Mouse (Mus musculus): ENCODE measurements around the gene 6030408B16Rik. TPM values are rescaled to one million over a fixed set of nuclear protein-coding genes. Genes with fewer than 3 reads are reported as not detected.

Gene 6030408B16Rik
- polyA plus RNA-seq, 1 experiment from 2014 or later: 0.17 TPM

DNA sequence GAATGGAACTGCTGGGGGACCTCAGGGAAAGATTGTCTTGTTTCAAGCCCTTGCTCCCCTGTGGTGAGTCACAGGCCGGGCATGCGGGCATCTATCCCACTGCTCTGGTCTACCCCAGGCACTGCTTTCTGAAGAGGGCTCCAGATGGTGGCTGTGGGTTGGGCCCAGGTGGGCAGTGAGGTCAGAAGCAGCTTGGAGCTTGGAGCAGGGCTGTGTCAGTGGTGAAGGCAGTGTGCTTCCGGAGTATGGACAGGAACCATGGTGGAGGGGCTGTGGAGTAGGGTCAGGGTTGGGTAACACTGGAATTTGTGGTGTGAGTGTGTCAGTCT, 36.5 kb downstream of the 6030408B16Rik start:
- H3K4me2 ChIP-seq: no peak overlapping the region
- H3K4me1 ChIP-seq: no peaks in the 10 kb centered on the region
- WGBS (ENCODE audit: insufficient replicate concordance): 69% methylated on average over 3 of the region's 3 CpGs
- H3K27me3 ChIP-seq (replicated peaks): peaks cover 17% of the 10 kb centered on the region
- no peak for ATAC-seq
- H3K27ac ChIP-seq: no peak overlapping the region
- H3K9me3 ChIP-seq (replicated peaks): no peaks in the 10 kb centered on the region
- H3K4me3 ChIP-seq: no peak overlapping the region
- H3K36me3 ChIP-seq: no peaks in the 10 kb centered on the region
- no peak overlapping the region for H3K9ac ChIP-seq

DNA sequence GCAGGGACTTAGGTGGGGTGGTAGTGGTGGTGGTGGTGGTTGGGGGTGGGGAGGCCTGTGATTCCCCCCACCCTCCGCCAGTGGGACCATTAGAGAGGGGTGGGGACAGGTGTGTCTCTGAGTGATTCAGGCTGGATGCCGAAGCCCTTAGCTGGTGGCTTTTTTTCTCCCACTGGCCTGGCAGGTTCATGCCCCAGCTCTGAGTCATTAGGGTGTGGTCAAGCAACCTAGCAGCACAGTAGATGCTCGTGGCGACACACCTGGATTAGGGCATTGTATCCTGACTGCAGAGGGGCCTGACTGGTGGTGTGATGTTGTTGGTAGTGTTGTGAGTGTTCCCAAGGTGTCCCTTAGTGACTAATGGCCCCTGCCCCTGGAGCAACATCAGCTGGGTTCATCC, 38.1 kb downstream of the 6030408B16Rik start:
- Histone ChIP-seq H3K4me1 (peaks cover 5% of the 10 kb centered on the region; the same call in 1 of the 2 replicates), H3K36me3 (no peaks in the 10 kb centered on the region), H3K9ac (no peak overlapping the region), H3K4me2 (no peak overlapping the region), H3K4me3 (no peak overlapping the region), H3K27ac (no peak overlapping the region), H3K9me3 (replicated peaks) (no peaks in the 10 kb centered on the region), H3K27me3 (replicated peaks) (peaks cover 21% of the 10 kb centered on the region)
- ATAC-seq: no peak
- 74% methylated on average over 4 of the region's 4 CpGs for WGBS (ENCODE audit: insufficient replicate concordance)

DNA sequence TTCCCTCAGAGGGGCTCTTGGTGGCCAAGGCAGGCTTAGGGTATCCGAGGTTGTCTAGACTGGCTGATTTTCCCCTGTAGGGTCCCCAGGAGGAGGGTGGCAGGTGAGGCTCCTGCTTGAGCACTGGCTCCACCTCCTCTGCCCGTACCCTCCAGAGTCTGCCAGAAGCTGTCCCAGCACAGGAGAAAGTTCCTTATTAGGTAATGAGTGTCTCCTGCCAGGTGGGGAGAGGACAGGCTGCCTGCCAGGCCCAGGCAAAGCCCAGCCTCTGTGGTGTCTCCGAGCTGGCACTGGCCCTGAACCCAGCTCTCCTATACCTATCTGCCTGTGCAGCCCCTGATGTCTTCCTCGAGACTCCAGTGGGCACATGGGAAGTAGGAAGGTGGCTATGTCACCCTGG, 39.4 kb downstream of the 6030408B16Rik start:
- H3K4me3 ChIP-seq: no peak overlapping the region
- peaks cover 32% of the 10 kb centered on the region for H3K27me3 ChIP-seq (replicated peaks)
- WGBS (ENCODE audit: insufficient replicate concordance): 56% methylated on average over 4 of the region's 4 CpGs
- ATAC-seq: no peak
- H3K36me3 ChIP-seq: no peaks in the 10 kb centered on the region
- H3K4me2 ChIP-seq: no peak overlapping the region
- peaks cover 15% of the 10 kb centered on the region; the same call in 1 of the 2 replicates for H3K4me1 ChIP-seq
- H3K27ac ChIP-seq: no peak overlapping the region
- no peaks in the 10 kb centered on the region for H3K9me3 ChIP-seq (replicated peaks)
- H3K9ac ChIP-seq: no peak overlapping the region

DNA sequence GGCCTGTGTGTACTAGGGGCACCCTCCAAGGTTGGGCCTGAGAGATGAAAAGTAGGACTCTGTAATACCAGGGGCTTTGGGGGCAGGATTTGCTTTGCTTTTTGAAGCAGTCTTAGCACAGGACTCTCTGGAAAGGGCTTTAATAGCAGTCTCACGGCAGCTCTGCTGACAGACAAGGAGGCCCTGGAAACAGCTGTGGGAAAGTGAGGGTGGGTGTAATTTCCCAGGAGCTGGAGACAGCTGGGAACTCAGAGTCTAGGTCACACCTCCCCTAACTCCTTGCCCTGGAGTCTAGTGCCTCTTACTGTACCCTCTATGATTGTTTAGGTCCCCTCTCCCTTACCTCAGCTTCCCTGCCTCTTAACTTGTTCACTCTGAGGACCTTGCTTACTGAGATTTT, 40.2 kb downstream of the 6030408B16Rik start:
- no peak overlapping the region for H3K4me3 ChIP-seq
- peaks cover 32% of the 10 kb centered on the region for H3K27me3 ChIP-seq (replicated peaks)
- H3K9ac ChIP-seq: no peak overlapping the region
- no peak overlapping the region for H3K4me2 ChIP-seq
- no peak overlapping the region for H3K27ac ChIP-seq
- 8% methylated on average over 1 of the region's 1 CpGs for WGBS (ENCODE audit: insufficient replicate concordance)
- no peaks in the 10 kb centered on the region for H3K36me3 ChIP-seq
- H3K4me1 ChIP-seq: peaks cover 17% of the 10 kb centered on the region; the same call in 1 of the 2 replicates
- ATAC-seq: no peak
- H3K9me3 ChIP-seq (replicated peaks): no peaks in the 10 kb centered on the region

DNA sequence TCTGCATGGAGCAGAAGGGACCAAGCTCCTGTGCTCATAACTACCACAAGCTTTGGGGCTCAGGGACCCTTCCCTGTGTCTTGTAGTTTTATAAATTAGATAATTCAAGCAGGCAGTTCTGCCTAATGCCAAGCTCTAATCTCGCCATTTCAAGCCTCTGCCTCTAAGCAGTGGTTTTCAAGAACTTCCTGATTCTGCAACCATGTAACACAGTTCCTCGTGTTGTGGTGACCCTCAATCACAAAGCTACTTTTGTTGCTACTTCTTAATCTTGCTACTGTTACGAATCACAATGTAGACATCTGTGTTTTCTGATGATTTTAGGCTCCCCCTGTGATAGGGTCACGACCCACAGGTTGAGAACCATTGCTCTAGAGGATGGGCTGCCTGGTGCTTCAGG, 40.6 kb downstream of the 6030408B16Rik start:
- no peaks in the 10 kb centered on the region for H3K36me3 ChIP-seq
- H3K9me3 ChIP-seq (replicated peaks): no peaks in the 10 kb centered on the region
- no peak overlapping the region for H3K9ac ChIP-seq
- peaks cover 17% of the 10 kb centered on the region; the same call in 1 of the 2 replicates for H3K4me1 ChIP-seq
- H3K27ac ChIP-seq: no peak overlapping the region
- H3K27me3 ChIP-seq (replicated peaks): peaks cover 32% of the 10 kb centered on the region
- no peak for ATAC-seq
- no peak overlapping the region for H3K4me2 ChIP-seq
- no peak overlapping the region for H3K4me3 ChIP-seq
- WGBS (ENCODE audit: insufficient replicate concordance): 21% methylated on average over 4 of the region's 4 CpGs

DNA sequence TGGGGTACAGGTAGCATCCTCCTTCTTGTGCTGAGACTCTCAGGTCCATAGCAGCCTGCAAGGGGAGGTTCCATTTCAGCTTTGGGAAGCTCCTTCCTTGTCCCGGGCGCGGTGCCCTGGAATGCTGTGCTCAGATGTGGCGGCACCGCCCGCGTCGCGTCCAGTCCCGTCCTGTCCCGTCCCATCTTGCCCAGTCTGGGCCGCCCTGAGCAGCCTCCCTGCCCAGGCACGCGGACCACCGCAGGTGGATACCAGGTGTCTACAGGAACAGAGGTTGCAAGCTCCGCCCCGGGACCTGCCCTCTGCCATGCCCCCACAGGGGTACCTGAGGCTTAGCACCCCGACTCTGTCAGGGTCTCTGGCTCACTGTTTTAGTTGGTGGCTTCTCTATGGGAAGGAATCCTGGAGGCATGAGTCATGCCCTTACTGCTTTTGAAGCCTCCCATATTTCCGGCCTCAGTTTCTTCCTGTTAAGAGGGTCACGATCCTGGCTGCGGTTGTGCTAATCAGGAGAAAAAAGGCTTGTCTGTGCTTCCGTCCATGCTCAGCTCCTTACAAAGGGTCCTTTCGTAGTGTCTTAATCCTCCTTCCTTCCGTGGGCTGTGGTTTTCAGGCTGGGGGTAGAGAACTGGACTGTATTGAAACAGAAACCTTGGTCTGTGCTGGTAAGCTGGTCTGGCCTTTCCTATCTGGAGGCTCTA, 43.6 kb downstream of the 6030408B16Rik start:
- WGBS (ENCODE audit: insufficient replicate concordance): 14% methylated on average over 24 of the region's 24 CpGs

DNA sequence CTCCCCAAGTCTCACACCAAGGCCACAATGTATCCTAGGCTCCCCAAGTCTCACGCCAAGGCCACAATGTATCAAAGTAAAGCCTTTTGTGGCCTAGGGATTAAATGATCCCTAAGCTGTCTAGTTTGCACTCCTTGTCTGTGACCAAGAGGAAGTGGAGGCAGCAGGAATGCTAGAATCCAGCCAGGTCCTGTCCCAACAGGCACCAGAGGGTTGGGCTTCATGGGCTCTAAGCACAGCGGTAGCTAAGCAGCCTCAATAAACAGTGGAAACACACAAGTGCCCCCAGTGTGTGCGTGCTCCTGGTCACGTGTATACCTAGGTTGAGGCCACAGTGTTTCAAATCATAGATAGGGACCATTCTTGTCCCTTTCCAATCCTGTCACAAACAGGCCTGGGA, 45.3 kb downstream of the 6030408B16Rik start:
- 73% methylated on average over 4 of the region's 4 CpGs for WGBS (ENCODE audit: insufficient replicate concordance)
- Histone ChIP-seq H3K9ac (no peak overlapping the region), H3K4me2 (no peak overlapping the region), H3K27me3 (replicated peaks) (peaks cover 16% of the 10 kb centered on the region), H3K36me3 (no peaks in the 10 kb centered on the region), H3K4me3 (no peak overlapping the region), H3K9me3 (replicated peaks) (no peaks in the 10 kb centered on the region), H3K27ac (no peak overlapping the region), H3K4me1 (peaks cover 17% of the 10 kb centered on the region; the same call in 1 of the 2 replicates)
- ATAC-seq: no peak

More for the DNA sequence above, 43.6 kb downstream of the 6030408B16Rik start:
- Histone ChIP-seq H3K27ac (peak overlapping the region; percentile 58; the same call in 1 of the 2 replicates), H3K4me1 (peaks cover 17% of the 10 kb centered on the region; the same call in 1 of the 2 replicates), H3K9me3 (replicated peaks) (no peaks in the 10 kb centered on the region), H3K9ac (no peak overlapping the region), H3K4me2 (peak overlapping the region; percentile 44), H3K4me3 (no peak overlapping the region), H3K36me3 (no peaks in the 10 kb centered on the region), H3K27me3 (replicated peaks) (peaks cover 25% of the 10 kb centered on the region)
- ATAC-seq: peak; percentile 40

DNA sequence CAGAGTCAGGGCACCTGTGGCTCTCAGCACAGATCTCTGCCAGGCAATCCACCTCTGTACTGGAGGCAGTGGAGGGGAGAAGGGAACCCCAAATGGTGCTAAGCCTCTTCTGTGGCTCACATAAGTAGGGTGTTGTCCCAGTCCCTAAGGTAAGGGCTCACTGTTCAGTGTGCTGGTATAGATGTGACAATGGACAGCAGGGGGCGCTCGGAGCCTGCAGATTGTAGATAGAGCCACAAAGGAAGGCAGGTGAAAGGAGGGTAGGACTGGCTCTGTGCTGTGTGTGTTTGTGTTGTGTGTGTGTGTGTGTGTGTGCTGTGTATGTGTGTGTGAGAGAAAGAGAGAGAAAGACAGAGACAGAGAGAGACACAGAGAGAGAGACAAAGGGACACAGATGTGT, 46.5 kb downstream of the 6030408B16Rik start:
- Histone ChIP-seq H3K4me1 (peaks cover 17% of the 10 kb centered on the region; the same call in 1 of the 2 replicates), H3K27ac (no peak overlapping the region), H3K9ac (no peak overlapping the region), H3K4me2 (no peak overlapping the region), H3K27me3 (replicated peaks) (peaks cover 16% of the 10 kb centered on the region; the same call in 1 of the 2 replicates), H3K4me3 (no peak overlapping the region), H3K9me3 (replicated peaks) (no peaks in the 10 kb centered on the region), H3K36me3 (no peaks in the 10 kb centered on the region)
- ATAC-seq: peak; percentile 38; the same call in 1 of the 2 replicates
- WGBS (ENCODE audit: insufficient replicate concordance): 0% methylated on average over 2 of the region's 2 CpGs

DNA sequence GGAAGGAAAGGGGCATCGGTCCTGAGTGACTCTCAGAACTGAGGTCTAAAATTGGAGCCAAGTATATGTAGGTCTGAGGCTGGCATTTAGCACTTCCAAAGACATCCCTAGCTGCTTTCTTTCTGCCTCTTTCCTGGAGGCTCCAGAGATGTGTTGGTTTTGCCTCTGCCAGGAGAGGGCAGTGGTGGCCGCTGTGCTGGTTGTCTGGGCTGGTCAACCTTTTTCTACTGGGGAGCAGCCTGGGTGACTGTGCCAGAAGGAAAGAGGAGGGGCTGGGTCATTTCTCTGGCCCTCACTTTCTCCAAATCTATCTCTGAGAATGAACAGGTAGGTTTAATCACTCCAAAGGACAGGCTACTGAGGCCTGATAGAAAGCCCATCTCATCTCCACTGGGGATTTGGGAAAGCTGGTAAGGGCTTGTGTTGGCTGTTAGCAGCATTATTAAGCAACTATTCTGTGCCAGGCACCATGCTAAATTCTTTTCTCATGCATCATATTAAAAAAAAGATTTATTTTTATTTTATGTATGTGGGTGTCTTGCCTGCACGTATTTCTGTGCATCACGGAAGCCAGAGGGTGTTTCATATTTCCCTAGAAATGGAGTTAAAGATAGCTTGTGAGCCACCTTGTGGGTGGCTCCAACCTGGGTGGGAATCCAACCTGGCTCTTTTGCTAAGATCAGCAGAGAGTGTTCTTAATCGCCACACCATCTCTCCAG, 48.9 kb downstream of the 6030408B16Rik start:
- Histone ChIP-seq H3K27ac (no peak overlapping the region), H3K27me3 (replicated peaks) (peaks cover 2% of the 10 kb centered on the region; the same call in 1 of the 2 replicates), H3K9ac (no peak overlapping the region), H3K4me1 (0 out of 2 replicates have a peak, but pooled peaks cover 6% of the 10 kb centered on the region), H3K4me3 (no peak overlapping the region), H3K9me3 (replicated peaks) (no peaks in the 10 kb centered on the region), H3K36me3 (no peaks in the 10 kb centered on the region), H3K4me2 (no peak overlapping the region)
- no peak for ATAC-seq
- WGBS (ENCODE audit: insufficient replicate concordance): 48% methylated on average over 5 of the region's 5 CpGs

Other genes with a start within 250 kb of the 6030408B16Rik start
- gene Gm47841, start 245.8 kb upstream of the 6030408B16Rik start, polyA plus RNA-seq (2016; fragmentation: Nextera tagmentation; extraction: Ambion mirVana): not detected in 2 replicates
- 0.17 and 0.25 TPM in 2 replicates for gene Fignl2, start 214.6 kb upstream of the 6030408B16Rik start, polyA plus RNA-seq (2016; fragmentation: Nextera tagmentation; extraction: Ambion mirVana)
- gene Ankrd33, start 177.5 kb upstream of the 6030408B16Rik start, polyA plus RNA-seq (2016; fragmentation: Nextera tagmentation; extraction: Ambion mirVana): not detected in 2 replicates
- 1.8 TPM in 2 replicates for gene Acvrl1, start 164.7 kb upstream of the 6030408B16Rik start, polyA plus RNA-seq (2016; fragmentation: Nextera tagmentation; extraction: Ambion mirVana)
- 1.9 and 2.2 TPM in 2 replicates for gene Acvr1b, start 119.1 kb upstream of the 6030408B16Rik start, polyA plus RNA-seq (2016; fragmentation: Nextera tagmentation; extraction: Ambion mirVana)
- gene Grasp, start 69.0 kb upstream of the 6030408B16Rik start, polyA plus RNA-seq (2016; fragmentation: Nextera tagmentation; extraction: Ambion mirVana): 0.81 and 1.3 TPM in 2 replicates
- 0.83 and 1.0 TPM in 2 replicates for gene Nr4a1, start 38.9 kb upstream of the 6030408B16Rik start, polyA plus RNA-seq (2016; fragmentation: Nextera tagmentation; extraction: Ambion mirVana)
- gene Atg101, start 8.9 kb upstream of the 6030408B16Rik start, polyA plus RNA-seq (2016; fragmentation: Nextera tagmentation; extraction: Ambion mirVana): 31.5 and 31.7 TPM in 2 replicates
- 0.11 and 0.16 TPM in 2 replicates for gene Krt80, start 77.0 kb downstream of the 6030408B16Rik start, polyA plus RNA-seq (2016; fragmentation: Nextera tagmentation; extraction: Ambion mirVana)
- 6.0 and 6.1 TPM in 2 replicates for gene Krt7, start 117.8 kb downstream of the 6030408B16Rik start, polyA plus RNA-seq (2016; fragmentation: Nextera tagmentation; extraction: Ambion mirVana)
- gene Krt87, start 145.6 kb downstream of the 6030408B16Rik start, polyA plus RNA-seq (2016; fragmentation: Nextera tagmentation; extraction: Ambion mirVana): not detected in 2 replicates
- not detected in 2 replicates for gene Krt88, start 154.5 kb downstream of the 6030408B16Rik start, polyA plus RNA-seq (2016; fragmentation: Nextera tagmentation; extraction: Ambion mirVana)
- not detected in 2 replicates for gene Krt81, start 170.5 kb downstream of the 6030408B16Rik start, polyA plus RNA-seq (2016; fragmentation: Nextera tagmentation; extraction: Ambion mirVana)
- gene Krt86, start 180.3 kb downstream of the 6030408B16Rik start, polyA plus RNA-seq (2016; fragmentation: Nextera tagmentation; extraction: Ambion mirVana): not detected in 2 replicates
- gene Krt83, start 198.3 kb downstream of the 6030408B16Rik start, polyA plus RNA-seq (2016; fragmentation: Nextera tagmentation; extraction: Ambion mirVana): not detected in 2 replicates
- not detected in 2 replicates for gene Gm49425, start 224.0 kb downstream of the 6030408B16Rik start, polyA plus RNA-seq (2016; fragmentation: Nextera tagmentation; extraction: Ambion mirVana)
- not detected in 2 replicates for gene Krt84, start 239.6 kb downstream of the 6030408B16Rik start, polyA plus RNA-seq (2016; fragmentation: Nextera tagmentation; extraction: Ambion mirVana)

All from liver, embryonic 12.5 days (tissue).